Mouse (Mus musculus): ENCODE data around the gene Myom1. TPM values are rescaled to one million over a fixed set of nuclear protein-coding genes. Genes with fewer than 3 reads are reported as not detected.

Myom1 gene
- polyA plus RNA-seq, 1 experiment from 2014 or later = 3.3 TPM

DNA sequence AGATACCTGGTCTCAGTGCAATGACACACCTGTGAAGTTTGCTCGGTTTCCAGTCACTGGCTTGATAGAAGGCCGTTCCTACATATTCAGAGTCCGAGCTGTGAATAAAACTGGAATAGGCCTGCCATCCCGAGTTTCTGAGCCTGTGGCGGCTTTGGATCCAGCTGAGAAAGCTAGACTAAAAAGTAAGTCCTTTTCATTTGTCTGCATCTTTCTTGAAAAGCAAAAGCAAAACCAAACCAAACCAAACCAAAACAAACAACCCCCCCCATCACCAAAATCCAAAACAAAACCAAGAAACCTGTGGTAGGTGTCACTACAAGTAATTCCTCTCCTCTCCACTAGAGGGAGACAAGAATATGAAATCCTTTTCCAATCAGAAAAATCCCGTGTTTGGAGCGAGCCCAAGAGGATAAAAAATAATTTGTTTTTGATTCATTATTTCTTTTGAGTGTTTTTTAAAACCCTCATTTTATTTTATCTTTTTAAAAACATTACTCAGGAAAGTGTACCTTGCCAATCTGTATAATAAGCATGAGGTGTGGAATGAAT, 62.1 kb downstream of the Myom1 start:
- H3K9ac ChIP-seq (replicated peaks) = no peak overlapping the region
- no peaks in the 10 kb centered on the region for H3K36me3 ChIP-seq
- 65% methylated on average over 7 of the region's 7 CpGs for WGBS
- ATAC-seq (ENCODE audit: low FRiP score) = no peak
- no peaks in the 10 kb centered on the region for H3K4me1 ChIP-seq
- no peaks in the 10 kb centered on the region for H3K9me3 ChIP-seq (replicated peaks)
- no peaks in the 10 kb centered on the region for H3K27me3 ChIP-seq (replicated peaks)
- H3K27ac ChIP-seq (replicated peaks) = no peak overlapping the region
- no peak overlapping the region for H3K4me2 ChIP-seq
- no peak overlapping the region for H3K4me3 ChIP-seq (replicated peaks)

- no peak for ATAC-seq (ENCODE audit: low FRiP score)
- no peak overlapping the region for H3K4me2 ChIP-seq
- no peak overlapping the region for H3K9ac ChIP-seq (replicated peaks)
- 82% methylated on average over 6 of the region's 6 CpGs for WGBS
- no peaks in the 10 kb centered on the region for H3K4me1 ChIP-seq
- no peak overlapping the region for H3K27ac ChIP-seq (replicated peaks)
- H3K9me3 ChIP-seq (replicated peaks) = no peaks in the 10 kb centered on the region
- H3K36me3 ChIP-seq = no peaks in the 10 kb centered on the region
- no peaks in the 10 kb centered on the region for H3K27me3 ChIP-seq (replicated peaks)
- no peak overlapping the region for H3K4me3 ChIP-seq (replicated peaks)
Measured at GRCm38 (mm10) chr17:71065127-71065526, 62.7 kb downstream of the Myom1 start.

DNA sequence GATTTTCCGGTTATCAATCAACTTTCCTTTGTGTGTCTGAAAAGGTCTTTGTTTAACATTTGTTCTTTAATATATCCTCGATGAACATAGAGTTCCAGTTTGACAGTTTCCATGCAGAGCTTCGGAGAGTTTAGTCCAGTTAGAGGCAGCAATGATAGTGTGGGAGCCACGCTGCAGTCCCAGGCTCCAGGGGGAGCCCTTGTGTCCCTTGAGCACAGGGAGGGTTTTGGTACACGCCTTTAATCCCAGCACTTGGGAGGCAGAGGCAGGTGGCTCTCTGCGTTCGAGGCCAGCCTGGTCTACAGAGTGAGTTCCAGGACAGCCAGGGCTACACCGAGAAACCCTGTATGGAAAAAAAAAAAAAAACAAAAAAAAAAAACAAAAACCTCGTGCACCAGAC, 66.7 kb downstream of the Myom1 start:
- Histone ChIP-seq H3K9me3 (replicated peaks) (no peaks in the 10 kb centered on the region), H3K27me3 (replicated peaks) (no peaks in the 10 kb centered on the region), H3K4me3 (replicated peaks) (no peak overlapping the region), H3K4me1 (no peaks in the 10 kb centered on the region), H3K27ac (replicated peaks) (no peak overlapping the region), H3K36me3 (no peaks in the 10 kb centered on the region), H3K4me2 (no peak overlapping the region), H3K9ac (replicated peaks) (no peak overlapping the region)
- ATAC-seq (ENCODE audit: low FRiP score) = no peak
- WGBS = 71% methylated on average over 9 of the region's 9 CpGs

DNA sequence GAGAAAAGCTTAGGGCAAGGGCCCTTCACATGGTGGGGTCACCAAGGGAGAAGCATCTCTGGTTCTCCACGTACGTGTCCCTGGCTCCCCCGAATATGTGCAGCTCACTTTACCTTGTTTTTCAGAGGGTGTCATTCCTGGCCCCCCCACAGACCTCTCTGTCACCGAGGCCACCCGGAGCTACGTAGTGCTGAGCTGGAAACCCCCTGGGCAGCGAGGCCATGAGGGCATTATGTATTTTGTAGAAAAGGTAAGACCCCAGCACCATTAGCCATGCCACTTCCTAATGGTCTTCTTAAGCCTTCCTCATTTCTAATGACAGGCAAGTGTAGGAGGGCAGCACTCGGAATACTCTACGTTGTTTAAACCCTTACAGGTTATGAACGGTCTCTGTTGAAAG, 69.5 kb downstream of the Myom1 start:
- no peaks in the 10 kb centered on the region for H3K4me1 ChIP-seq
- no peak for ATAC-seq (ENCODE audit: low FRiP score)
- no peak overlapping the region for H3K27ac ChIP-seq (replicated peaks)
- WGBS = 89% methylated on average over 10 of the region's 10 CpGs
- H3K4me2 ChIP-seq = no peak overlapping the region
- no peaks in the 10 kb centered on the region for H3K9me3 ChIP-seq (replicated peaks)
- H3K27me3 ChIP-seq (replicated peaks) = no peaks in the 10 kb centered on the region
- no peaks in the 10 kb centered on the region for H3K36me3 ChIP-seq
- H3K9ac ChIP-seq (replicated peaks) = no peak overlapping the region
- H3K4me3 ChIP-seq (replicated peaks) = no peak overlapping the region

DNA sequence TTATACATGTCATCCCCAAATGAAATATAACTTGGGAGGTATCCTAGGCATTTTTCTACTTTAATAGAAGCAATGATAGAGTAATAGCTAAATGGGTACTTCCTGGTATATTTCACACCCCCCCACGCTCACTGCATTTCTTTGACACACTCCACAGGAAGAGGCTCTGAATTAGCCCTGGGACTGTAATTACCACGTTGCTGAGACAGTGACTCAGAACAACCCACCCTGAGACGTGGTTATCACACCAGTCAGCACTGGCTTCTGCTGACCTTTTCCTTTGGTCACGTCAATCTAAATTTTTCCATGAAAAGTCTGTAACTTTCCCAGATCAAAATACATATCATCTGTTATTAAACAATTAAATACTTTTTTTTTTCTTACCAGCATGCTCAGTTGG, 72.0 kb downstream of the Myom1 start:
- no peaks in the 10 kb centered on the region for H3K36me3 ChIP-seq
- H3K4me2 ChIP-seq = no peak overlapping the region
- WGBS = 64% methylated on average over 4 of the region's 4 CpGs
- H3K4me3 ChIP-seq (replicated peaks) = no peak overlapping the region
- H3K27ac ChIP-seq (replicated peaks) = no peak overlapping the region
- H3K9ac ChIP-seq (replicated peaks) = no peak overlapping the region
- H3K9me3 ChIP-seq (replicated peaks) = no peaks in the 10 kb centered on the region
- no peak for ATAC-seq (ENCODE audit: low FRiP score)
- H3K27me3 ChIP-seq (replicated peaks) = no peaks in the 10 kb centered on the region
- H3K4me1 ChIP-seq = no peaks in the 10 kb centered on the region

GRCm38 (mm10) chr17:71081986-71082385, 79.6 kb downstream of the Myom1 start:
- Histone ChIP-seq H3K4me2 (no peak overlapping the region), H3K4me3 (replicated peaks) (no peak overlapping the region), H3K9me3 (replicated peaks) (no peaks in the 10 kb centered on the region), H3K4me1 (no peaks in the 10 kb centered on the region), H3K27me3 (replicated peaks) (no peaks in the 10 kb centered on the region), H3K36me3 (no peaks in the 10 kb centered on the region), H3K9ac (replicated peaks) (no peak overlapping the region), H3K27ac (replicated peaks) (no peak overlapping the region)
- no peak for ATAC-seq (ENCODE audit: low FRiP score)
- 70% methylated on average over 7 of the region's 7 CpGs for WGBS

- Histone ChIP-seq H3K9me3 (replicated peaks) (no peaks in the 10 kb centered on the region), H3K4me1 (no peaks in the 10 kb centered on the region), H3K9ac (replicated peaks) (no peak overlapping the region), H3K36me3 (no peaks in the 10 kb centered on the region), H3K27me3 (replicated peaks) (no peaks in the 10 kb centered on the region), H3K4me2 (no peak overlapping the region), H3K4me3 (replicated peaks) (no peak overlapping the region), H3K27ac (replicated peaks) (no peak overlapping the region)
- no peak for ATAC-seq (ENCODE audit: low FRiP score)
- 90% methylated on average over 4 of the region's 4 CpGs for WGBS
Measured at GRCm38 (mm10) chr17:71086969-71087368, 84.5 kb downstream of the Myom1 start.

DNA sequence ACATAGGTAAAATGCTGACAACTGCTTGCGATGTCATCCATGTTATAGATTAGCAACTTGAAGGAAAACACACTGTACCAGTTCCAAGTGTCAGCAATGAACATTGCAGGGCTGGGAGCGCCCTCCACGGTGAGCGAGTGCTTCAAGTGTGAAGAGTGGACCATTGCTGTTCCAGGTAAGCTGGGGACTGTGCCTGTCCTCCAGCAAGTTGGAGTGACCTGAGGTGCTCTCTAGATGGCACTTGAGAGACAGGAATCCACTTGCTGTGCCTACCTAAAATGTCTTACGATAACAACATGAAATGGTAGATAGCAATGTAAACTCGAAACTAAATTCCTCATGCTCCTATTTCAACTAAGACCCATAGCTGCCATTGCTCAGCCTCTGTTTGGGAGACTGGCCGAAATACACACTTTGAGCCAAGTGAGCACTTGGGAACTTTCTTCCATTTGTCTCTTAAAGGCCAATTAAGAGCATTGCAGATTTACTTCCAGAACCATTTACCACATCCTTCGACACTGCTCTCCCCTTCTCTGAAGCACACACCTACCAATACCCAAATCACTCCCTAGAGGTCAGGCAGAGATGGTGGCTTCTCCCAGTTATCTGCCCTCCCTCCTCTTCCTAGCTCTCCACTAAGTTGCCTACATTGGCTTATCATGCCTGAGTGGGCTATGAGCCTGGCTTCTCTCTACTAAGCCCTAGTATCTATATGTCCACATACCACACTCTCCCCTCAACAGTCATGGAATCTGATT, 85.1 kb downstream of the Myom1 start:
- H3K9me3 ChIP-seq (replicated peaks) = no peaks in the 10 kb centered on the region
- WGBS = 92% methylated on average over 8 of the region's 8 CpGs
- H3K9ac ChIP-seq (replicated peaks) = no peak overlapping the region
- H3K4me2 ChIP-seq = no peak overlapping the region
- no peak overlapping the region for H3K4me3 ChIP-seq (replicated peaks)
- no peaks in the 10 kb centered on the region for H3K4me1 ChIP-seq
- no peaks in the 10 kb centered on the region for H3K27me3 ChIP-seq (replicated peaks)
- H3K36me3 ChIP-seq = no peaks in the 10 kb centered on the region
- ATAC-seq (ENCODE audit: low FRiP score) = no peak
- H3K27ac ChIP-seq (replicated peaks) = no peak overlapping the region

DNA sequence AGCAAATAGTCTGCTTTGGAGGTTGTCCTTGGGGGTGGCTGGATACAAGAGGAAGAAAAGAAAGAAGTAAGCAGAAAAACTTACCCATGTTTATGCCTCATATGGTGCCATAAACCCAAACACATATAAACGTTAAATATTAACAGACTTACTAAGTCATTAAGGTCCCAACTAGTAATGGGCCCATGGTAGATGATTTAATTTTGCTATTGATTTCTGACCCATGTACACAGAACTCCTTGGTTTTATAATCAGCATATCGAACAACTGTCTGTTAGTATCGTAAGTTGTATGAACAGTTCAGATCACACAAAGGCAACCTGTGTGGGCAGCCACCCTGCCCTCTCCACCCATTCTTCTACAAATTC, 85.7 kb downstream of the Myom1 start:
- Histone ChIP-seq H3K4me2 (no peak overlapping the region), H3K9ac (replicated peaks) (no peak overlapping the region), H3K9me3 (replicated peaks) (no peaks in the 10 kb centered on the region), H3K36me3 (no peaks in the 10 kb centered on the region), H3K4me3 (replicated peaks) (no peak overlapping the region), H3K27ac (replicated peaks) (no peak overlapping the region), H3K27me3 (replicated peaks) (no peaks in the 10 kb centered on the region), H3K4me1 (no peaks in the 10 kb centered on the region)
- ATAC-seq (ENCODE audit: low FRiP score) = no peak
- WGBS = 95% methylated on average over 3 of the region's 3 CpGs

DNA sequence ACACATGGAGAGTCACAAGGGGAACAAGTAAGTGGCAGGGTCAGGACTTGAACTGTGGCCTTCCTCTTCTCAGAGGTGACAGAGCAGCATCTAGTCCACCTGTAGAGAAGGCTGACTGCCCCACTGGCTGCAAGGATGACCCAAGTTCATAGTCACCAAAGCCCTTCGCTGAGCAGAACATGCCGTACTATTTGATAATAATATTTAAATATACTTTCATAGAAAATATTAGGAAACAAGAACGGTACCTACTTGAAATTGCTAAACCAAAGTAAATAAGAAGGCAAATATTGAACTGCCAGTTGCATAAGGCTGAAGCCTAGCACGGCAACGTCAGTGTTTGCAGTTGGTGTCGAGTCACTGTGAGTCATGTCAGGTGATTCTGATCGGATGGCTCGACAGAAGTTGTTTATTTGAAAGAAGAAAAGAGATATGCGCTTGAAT, 86.6 kb downstream of the Myom1 start:
- no peak overlapping the region for H3K9ac ChIP-seq (replicated peaks)
- H3K4me1 ChIP-seq = no peaks in the 10 kb centered on the region
- no peaks in the 10 kb centered on the region for H3K9me3 ChIP-seq (replicated peaks)
- H3K27ac ChIP-seq (replicated peaks) = no peak overlapping the region
- no peak for ATAC-seq (ENCODE audit: low FRiP score)
- H3K4me2 ChIP-seq = no peak overlapping the region
- 94% methylated on average over 9 of the region's 9 CpGs for WGBS
- no peaks in the 10 kb centered on the region for H3K36me3 ChIP-seq
- no peaks in the 10 kb centered on the region for H3K27me3 ChIP-seq (replicated peaks)
- no peak overlapping the region for H3K4me3 ChIP-seq (replicated peaks)

DNA sequence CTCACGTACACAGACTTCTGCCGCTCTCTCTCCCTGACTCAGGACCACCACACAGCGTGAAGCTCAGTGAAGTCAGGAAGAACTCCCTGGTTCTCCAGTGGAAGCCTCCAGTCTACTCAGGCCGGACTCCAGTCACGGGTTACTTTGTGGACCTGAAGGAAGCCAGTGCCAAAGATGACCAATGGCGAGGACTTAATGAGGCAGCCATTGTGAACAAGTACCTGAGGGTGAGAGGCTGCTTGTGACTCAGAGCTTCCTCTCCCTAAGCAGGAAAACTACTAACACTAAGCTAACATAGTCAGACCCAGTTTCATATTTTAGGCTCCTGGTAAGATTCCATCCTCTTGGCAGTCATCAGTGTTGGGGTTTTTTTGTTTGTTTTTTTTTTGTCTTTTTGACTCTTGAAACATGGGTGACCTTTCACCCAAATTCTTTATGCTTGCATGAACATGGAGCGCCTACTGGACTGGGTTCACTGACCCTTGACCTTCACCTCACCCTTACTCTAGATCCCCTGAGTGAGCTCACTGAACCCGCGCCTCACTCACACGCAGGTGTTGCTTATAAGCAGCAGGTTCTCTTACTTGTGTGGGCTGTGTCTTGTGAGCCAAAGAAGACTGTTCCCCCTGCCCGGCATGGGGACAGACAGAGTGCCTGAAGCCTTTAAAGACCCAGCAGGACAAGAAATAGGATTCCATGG, 87.5 kb downstream of the Myom1 start:
- Histone ChIP-seq H3K4me2 (no peak overlapping the region), H3K4me3 (replicated peaks) (no peak overlapping the region), H3K4me1 (no peaks in the 10 kb centered on the region), H3K36me3 (no peaks in the 10 kb centered on the region), H3K27me3 (replicated peaks) (no peaks in the 10 kb centered on the region), H3K27ac (replicated peaks) (no peak overlapping the region), H3K9ac (replicated peaks) (no peak overlapping the region), H3K9me3 (replicated peaks) (no peaks in the 10 kb centered on the region)
- ATAC-seq (ENCODE audit: low FRiP score) = no peak
- WGBS = 81% methylated on average over 11 of the region's 11 CpGs

- WGBS = 81% methylated on average over 4 of the region's 4 CpGs
- H3K9ac ChIP-seq (replicated peaks) = no peak overlapping the region
- no peak for ATAC-seq (ENCODE audit: low FRiP score)
- no peak overlapping the region for H3K4me2 ChIP-seq
- H3K4me1 ChIP-seq = no peaks in the 10 kb centered on the region
- no peak overlapping the region for H3K27ac ChIP-seq (replicated peaks)
- H3K36me3 ChIP-seq = no peaks in the 10 kb centered on the region
- H3K27me3 ChIP-seq (replicated peaks) = no peaks in the 10 kb centered on the region
- no peaks in the 10 kb centered on the region for H3K9me3 ChIP-seq (replicated peaks)
- no peak overlapping the region for H3K4me3 ChIP-seq (replicated peaks)
Measured at GRCm38 (mm10) chr17:71091024-71091423, 88.6 kb downstream of the Myom1 start.

All from neural tube, embryonic 15.5 days (tissue).